Mouse (Mus musculus) gastrocnemius, postnatal 36 days (tissue): ENCODE measurements around the gene Lefty2. TPM values are rescaled to one million over a fixed set of nuclear protein-coding genes. Genes with fewer than 3 reads are reported as not detected.
"Not testable (repeated sequence)": the region's sequence is repeated elsewhere in the genome, so short reads cannot be mapped to it uniquely, and the experiment has no call there.

Experiments used
- DNase-seq, 2 experiments: peaks; one replicate each; pipeline ENCODE4 v3.0.0; 2022
- intact Hi-C: fragments of 180-260 bp; cut with DNase I; formaldehyde crosslinking; loops from one replicate; pipeline ENCODE4 v1.15.1; 2025
- total RNA-seq, 2 experiments: library from RNA; stranded (reverse); gene quantifications; 2 replicates each; pipeline ENCODE4 v1.2.3; 2021

Lefty2 gene
- total RNA-seq, 2 experiments from 2014 or later: not detected

DNA sequence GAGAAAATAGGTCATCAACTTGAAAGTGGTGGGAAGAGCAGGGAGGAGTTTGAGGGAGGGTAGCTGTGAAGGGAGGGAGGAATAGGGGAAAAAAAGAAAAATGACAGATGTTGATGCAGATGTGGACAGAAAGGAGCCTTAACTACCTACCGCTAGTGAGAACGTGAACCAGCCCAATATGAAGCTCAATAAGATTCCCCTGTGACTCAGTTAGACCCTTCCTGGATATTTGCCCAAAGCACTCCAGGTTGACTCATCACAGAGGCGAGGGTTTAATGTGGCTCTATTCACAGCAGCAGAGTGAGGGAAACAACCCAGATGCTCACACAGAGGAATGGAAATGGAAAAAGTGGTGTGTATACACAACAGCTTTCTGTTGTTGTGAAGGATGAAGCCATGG lies 38.2 kb downstream of the Lefty2 start:
- intact Hi-C loops: no loop called here
- DNase-seq: no peak

GRCm38 (mm10) chr1:180933659-180934058 lies 40.8 kb downstream of the Lefty2 start:
- no peak for DNase-seq
- intact Hi-C loops: no loop called here

GRCm38 (mm10) chr1:180934467-180935419 lies 41.8 kb downstream of the Lefty2 start, which contains the start of gene Lefty1:
Gene Lefty1 (plus strand): TSS chr1:180935022.
- intact Hi-C loops: no loop called here
- no peak for DNase-seq

GRCm38 (mm10) chr1:180936610-180937398 lies 43.9 kb downstream of the Lefty2 start:
- intact Hi-C loops: not testable (repeated sequence)
- peak in 1 of 2 experiments; percentile 45 for DNase-seq

DNA sequence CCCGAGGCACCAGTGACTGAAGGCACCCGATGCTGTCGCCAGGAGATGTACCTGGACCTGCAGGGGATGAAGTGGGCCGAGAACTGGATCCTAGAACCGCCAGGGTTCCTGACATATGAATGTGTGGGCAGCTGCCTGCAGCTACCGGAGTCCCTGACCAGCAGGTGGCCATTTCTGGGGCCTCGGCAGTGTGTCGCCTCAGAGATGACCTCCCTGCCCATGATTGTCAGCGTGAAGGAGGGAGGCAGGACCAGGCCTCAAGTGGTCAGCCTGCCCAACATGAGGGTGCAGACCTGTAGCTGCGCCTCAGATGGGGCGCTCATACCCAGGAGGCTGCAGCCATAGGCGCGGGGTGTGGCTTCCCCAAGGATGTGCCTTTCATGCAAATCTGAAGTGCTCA lies 44.7 kb downstream of the Lefty2 start:
- DNase-seq, intact Hi-C loops: not testable (repeated sequence)

DNA sequence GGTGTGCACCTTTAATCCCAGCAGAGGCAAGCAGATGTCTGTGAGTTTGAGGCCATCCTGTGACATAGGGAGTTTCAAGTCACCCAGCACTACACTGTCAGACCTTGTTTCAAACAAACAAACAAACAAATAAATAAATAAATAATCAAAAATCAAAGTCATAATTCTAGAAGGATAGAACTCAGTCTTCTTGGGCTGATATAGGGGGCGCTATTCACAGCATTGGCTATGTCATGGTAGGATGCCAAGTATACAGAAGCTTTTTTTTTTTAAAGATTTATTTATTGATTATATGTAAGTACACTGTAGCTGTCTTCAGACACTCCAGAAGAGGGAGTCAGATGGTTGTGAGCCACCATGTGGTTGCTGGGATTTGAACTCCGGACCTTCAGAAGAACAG lies 45.9 kb downstream of the Lefty2 start:
- DNase-seq: not testable (repeated sequence)

DNA sequence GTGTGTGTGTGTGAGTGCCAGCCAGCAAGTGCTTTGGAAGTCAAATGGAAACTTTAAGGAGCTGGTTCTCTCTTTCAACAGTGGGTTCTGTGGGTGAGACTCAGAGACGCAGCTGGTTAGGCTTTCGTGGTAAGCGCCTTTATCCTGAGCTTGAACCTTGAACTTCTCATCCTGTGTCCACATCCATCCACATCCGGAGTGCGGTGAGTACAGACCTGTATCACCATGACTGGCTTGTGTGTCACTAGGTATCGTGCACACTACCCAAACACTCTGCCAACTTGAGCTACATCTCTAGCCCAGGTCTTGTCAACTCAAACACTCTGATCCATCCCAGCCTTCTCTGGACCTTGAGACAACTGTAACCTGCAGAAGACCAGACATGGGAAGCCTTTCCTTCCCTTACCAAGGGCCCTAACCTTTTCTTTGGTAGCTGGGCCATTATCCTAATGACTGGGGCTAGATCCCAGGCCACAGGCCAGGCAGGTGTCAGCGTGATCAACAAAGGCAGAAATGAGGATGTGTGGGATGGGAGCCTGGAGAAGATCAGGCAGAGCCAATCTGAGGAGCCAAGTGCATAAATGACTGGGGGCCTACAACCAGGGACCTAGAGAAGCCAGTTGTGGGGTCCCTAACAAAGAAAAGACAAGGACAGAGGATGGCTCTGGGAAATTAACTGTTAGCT lies 48.0 kb downstream of the Lefty2 start:
- no peak for DNase-seq
- intact Hi-C loops: no loop called here

More for the DNA sequence above, 45.9 kb downstream of the Lefty2 start:
- intact Hi-C loops: not testable (repeated sequence)

GRCm38 (mm10) chr1:180941726-180942125 lies 48.8 kb downstream of the Lefty2 start:
- intact Hi-C loops: no loop called here
- DNase-seq: no peak

DNA sequence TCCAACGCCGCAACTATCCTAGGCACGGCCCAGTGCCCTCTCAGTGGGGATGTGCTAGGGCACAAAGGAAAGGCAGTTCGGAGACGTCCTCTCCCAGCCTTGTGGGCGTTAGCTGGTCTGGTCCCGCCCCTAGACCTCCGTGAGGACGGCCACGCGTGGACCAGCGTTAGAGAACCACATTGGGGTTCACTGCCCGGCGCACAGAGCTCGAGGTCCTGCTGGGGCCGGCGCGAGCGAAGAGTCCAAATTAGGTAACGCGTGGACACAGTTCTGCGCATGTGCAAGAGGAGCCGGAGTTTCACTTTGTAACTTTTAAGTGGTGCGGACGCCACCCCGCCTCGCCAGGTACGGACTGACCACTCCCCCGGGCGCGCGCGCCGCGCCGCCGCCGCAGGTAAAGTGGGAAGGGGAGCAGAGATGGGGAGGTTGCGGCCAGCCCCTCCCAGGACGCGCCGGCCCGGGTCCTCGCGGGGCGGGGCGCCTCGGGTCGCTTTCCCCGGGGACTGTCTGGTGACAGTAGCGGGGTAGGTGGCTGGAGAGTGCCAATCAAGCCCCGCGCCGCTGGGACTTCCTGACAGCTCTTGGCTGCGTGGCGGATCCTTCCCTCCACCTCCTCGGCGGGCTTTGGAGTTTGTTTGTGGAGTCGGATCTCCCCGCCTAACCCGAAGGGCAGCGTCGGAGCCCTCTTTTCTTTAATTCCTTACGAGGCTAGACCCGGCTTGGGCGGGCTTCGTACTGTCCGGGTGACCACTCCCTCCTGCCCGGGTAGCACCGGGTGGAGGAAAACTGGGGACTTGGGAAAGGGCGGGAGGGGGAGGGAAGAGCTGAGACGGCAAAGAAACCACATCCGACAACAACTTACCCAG lies 49.5 kb downstream of the Lefty2 start, which contains the start of gene Tmem63a:
Tmem63a (plus strand) TSS at position 179 of the 866 bp plus-strand sequence.
- intact Hi-C loops: no loop called here

DNA sequence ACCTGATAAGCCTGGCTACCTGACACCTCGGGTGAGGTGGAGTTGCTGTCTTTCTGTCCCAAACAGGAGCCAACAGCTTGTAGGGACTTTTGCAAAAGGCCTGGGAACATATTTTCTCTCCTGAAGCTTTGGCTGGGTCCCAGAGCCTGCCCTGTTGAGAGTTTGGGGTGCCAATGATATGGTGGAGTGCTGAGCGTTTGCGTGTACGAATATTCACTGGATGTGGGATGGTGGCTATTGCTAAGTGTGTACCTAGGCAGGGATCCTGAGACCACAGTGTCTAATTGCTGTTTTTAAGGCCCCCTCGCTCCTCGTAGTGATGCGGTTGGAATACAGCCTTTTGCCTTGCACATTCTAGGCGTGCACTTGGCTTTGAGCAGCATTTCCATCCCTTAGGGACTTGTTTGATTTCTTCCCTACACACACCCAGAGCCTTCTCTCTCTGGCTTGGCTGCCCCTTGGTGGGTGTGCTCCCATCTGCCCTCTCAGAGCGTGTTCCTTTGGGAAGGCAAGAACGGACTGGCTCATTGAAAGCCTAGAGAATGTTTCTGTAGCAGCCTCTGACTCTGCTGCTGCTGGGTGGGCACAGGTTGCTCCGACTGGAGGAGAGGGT lies 50.2 kb downstream of the Lefty2 start:
- intact Hi-C loops: no loop called here
- DNase-seq: peak in 1 of 2 experiments; percentile 36

More for the DNA sequence above, 49.5 kb downstream of the Lefty2 start, which contains the start of gene Tmem63a:
- peak; percentile 72 to 83 for DNase-seq

GRCm38 (mm10) chr1:180943896-180944295 lies 51.0 kb downstream of the Lefty2 start:
- no peak for DNase-seq
- intact Hi-C loops: no loop called here

GRCm38 (mm10) chr1:180944553-180944952 lies 51.6 kb downstream of the Lefty2 start:
- intact Hi-C loops: no loop called here
- no peak for DNase-seq

DNA sequence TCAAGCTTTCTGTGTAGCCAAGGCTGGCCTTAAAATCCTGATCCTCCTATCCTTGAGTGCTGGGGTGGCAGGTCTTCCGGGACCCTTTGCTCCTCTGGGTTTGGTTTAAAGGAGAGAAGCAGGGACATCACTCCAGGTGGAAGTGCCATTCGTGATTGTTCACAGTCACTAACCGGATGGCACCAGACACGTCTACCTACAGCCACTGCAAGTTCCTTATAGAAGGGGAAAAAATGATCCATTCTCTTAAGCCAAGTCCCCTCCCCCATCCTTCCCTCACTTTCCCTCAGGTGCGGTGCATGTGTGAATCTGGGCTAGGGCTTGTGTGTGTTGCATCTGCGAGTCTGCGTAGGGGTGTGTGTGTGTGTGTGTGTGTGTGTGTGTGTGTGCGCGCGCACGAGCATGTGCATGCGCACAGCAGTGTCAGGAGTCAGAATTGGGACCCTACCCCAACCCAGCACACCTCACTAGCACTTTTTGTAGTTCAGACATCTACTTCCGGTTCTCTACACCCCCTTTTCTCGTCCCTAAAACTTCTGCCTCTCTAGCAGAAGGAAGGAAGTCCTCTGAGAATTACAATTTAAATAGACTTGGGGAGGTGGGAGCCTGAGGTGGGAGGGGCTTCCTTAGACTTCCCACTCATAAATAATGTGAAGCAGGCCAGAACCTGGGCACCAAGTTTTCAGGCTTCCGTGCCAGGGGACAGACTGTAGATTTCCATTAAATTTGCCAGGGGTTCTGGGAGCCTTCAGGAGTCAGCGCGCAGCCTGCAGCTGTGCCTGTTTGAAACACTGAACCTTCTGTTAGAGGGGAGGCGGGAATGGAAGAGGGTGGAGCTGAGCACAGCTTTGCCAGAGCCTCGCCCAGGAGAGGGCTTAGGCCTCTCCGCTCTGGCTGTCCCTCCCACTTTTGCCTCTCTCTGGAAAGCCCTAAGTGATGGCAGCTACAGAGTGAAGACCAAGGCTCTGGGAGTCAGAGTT lies 52.4 kb downstream of the Lefty2 start:
- intact Hi-C loops: no loop called here
- peak in 1 of 2 experiments; percentile 34 for DNase-seq

- intact Hi-C loops: no loop called here
- DNase-seq: no peak
Observed at GRCm38 (mm10) chr1:180946448-180946847, 53.5 kb downstream of the Lefty2 start.
